Mouse (Mus musculus) forebrain, embryonic 13.5 days (tissue): ENCODE data around the gene Helz. TPM values are rescaled to one million over a fixed set of nuclear protein-coding genes. Genes with fewer than 3 reads are reported as not detected.

Source experiments
- ATAC-seq: fragments of 200-750 bp; cut with Nextera tagmentation; 2 replicates; pipeline ENCODE4 v1.8.0; 2017
- H3K27ac ChIP-seq: fragments of 300-500 bp; sonication (generic); 2 replicates; pipeline ENCODE4 v1.5.1; 2015; ENCODE audit warnings: inconsistent platforms, mild to moderate bottlenecking, moderate library complexity
- H3K27me3 ChIP-seq: fragments of 300-500 bp; sonication (generic); 2 replicates; pipeline ENCODE4 v1.6.1; 2015; ENCODE audit warnings: mild to moderate bottlenecking, inconsistent platforms
- H3K36me3 ChIP-seq: fragments of 300-500 bp; sonication (generic); 2 replicates; pipeline ENCODE4 v1.6.1; 2015; ENCODE audit warnings: mild to moderate bottlenecking, inconsistent platforms; ENCODE audit not compliant: poor library complexity, severe bottlenecking
- H3K4me1 ChIP-seq: fragments of 300-500 bp; sonication (generic); 2 replicates; pipeline ENCODE4 v1.6.1; 2015; ENCODE audit warnings: inconsistent platforms
- H3K4me2 ChIP-seq: fragments of 300-500 bp; sonication (generic); 2 replicates; pipeline ENCODE4 v1.6.1; 2015; ENCODE audit warnings: inconsistent platforms, mild to moderate bottlenecking, moderate library complexity
- H3K4me3 ChIP-seq: fragments of 300-500 bp; sonication (generic); 2 replicates; pipeline ENCODE4 v1.5.1; 2015; ENCODE audit warnings: mild to moderate bottlenecking, inconsistent platforms
- H3K9ac ChIP-seq: fragments of 300-500 bp; sonication (generic); 2 replicates; pipeline ENCODE4 v1.6.1; 2015; ENCODE audit warnings: mild to moderate bottlenecking, inconsistent platforms
- H3K9me3 ChIP-seq: fragments of 300-500 bp; sonication (generic); replicated peaks from 2 replicates; pipeline ENCODE4 v1.6.1; 2016; ENCODE audit warnings: inconsistent platforms
- WGBS: fragments of 180-500 bp; shearing (Covaris S2); methylation state at CpG from one replicate; pipeline ENCODE4 v1.1.7; 2015; 5-methylcytosine and 5-hydroxymethylcytosine counted together
- polyA plus RNA-seq: library from polyadenylated mRNA; unstranded; fragments of >200 nt; fragmentation: Nextera tagmentation; extraction: Ambion mirVana; gene quantifications from 2 replicates; pipeline ENCODE4 v1.2.1, GENCODE M21; 2015

Gene Helz
- polyA plus RNA-seq, 1 experiment from 2014 or later: 15.6 TPM

GRCm38 (mm10) chr11:107524966-107525365 is 22.8 kb upstream of the Helz start:
- WGBS: 74% methylated on average over 1 of the region's 1 CpGs
- Histone ChIP-seq H3K36me3 (no peaks in the 10 kb centered on the region), H3K4me1 (no peaks in the 10 kb centered on the region), H3K27me3 (no peaks in the 10 kb centered on the region), H3K4me3 (no peak overlapping the region), H3K9ac (no peak overlapping the region), H3K27ac (no peak overlapping the region), H3K4me2 (no peak overlapping the region), H3K9me3 (no peaks in the 10 kb centered on the region)
- no peak for ATAC-seq

GRCm38 (mm10) chr11:107527632-107528031 is 20.1 kb upstream of the Helz start:
- Histone ChIP-seq H3K4me3 (no peak overlapping the region), H3K9ac (no peak overlapping the region), H3K4me1 (no peaks in the 10 kb centered on the region), H3K9me3 (no peaks in the 10 kb centered on the region), H3K36me3 (no peaks in the 10 kb centered on the region), H3K27ac (no peak overlapping the region), H3K4me2 (no peak overlapping the region), H3K27me3 (no peaks in the 10 kb centered on the region)
- WGBS: 28% methylated on average over 3 of the region's 3 CpGs
- ATAC-seq: no peak

- Histone ChIP-seq H3K36me3 (no peaks in the 10 kb centered on the region), H3K9ac (no peak overlapping the region), H3K4me1 (no peaks in the 10 kb centered on the region), H3K4me3 (no peak overlapping the region), H3K27me3 (no peaks in the 10 kb centered on the region), H3K27ac (no peak overlapping the region), H3K9me3 (no peaks in the 10 kb centered on the region), H3K4me2 (no peak overlapping the region)
- WGBS: 52% methylated on average over 8 of the region's 8 CpGs
- ATAC-seq: no peak
These were observed 18.4 kb upstream of the Helz start for GRCm38 (mm10) chr11:107529320-107529719.

- no peak overlapping the region for H3K4me3 ChIP-seq
- no peak for ATAC-seq
- H3K9me3 ChIP-seq: no peaks in the 10 kb centered on the region
These were observed 16.3 kb upstream of the Helz start for GRCm38 (mm10) chr11:107531445-107531844.

GRCm38 (mm10) chr11:107532271-107532670 is 15.5 kb upstream of the Helz start:
- no peak for ATAC-seq
- no peaks in the 10 kb centered on the region for H3K36me3 ChIP-seq
- H3K27me3 ChIP-seq: no peaks in the 10 kb centered on the region
- no peak overlapping the region for H3K4me2 ChIP-seq
- H3K4me1 ChIP-seq: no peaks in the 10 kb centered on the region
- H3K27ac ChIP-seq: no peak overlapping the region
- no peaks in the 10 kb centered on the region for H3K9me3 ChIP-seq
- H3K4me3 ChIP-seq: no peak overlapping the region
- H3K9ac ChIP-seq: no peak overlapping the region
- WGBS: 48% methylated on average over 5 of the region's 5 CpGs

More at GRCm38 (mm10) chr11:107531445-107531844, 16.3 kb upstream of the Helz start:
- WGBS: 70% methylated on average over 4 of the region's 4 CpGs
- Histone ChIP-seq H3K4me1 (no peaks in the 10 kb centered on the region), H3K4me2 (no peak overlapping the region), H3K27me3 (no peaks in the 10 kb centered on the region), H3K36me3 (no peaks in the 10 kb centered on the region), H3K27ac (no peak overlapping the region), H3K9ac (no peak overlapping the region)

GRCm38 (mm10) chr11:107538994-107539393 is 8.7 kb upstream of the Helz start:
- Histone ChIP-seq H3K9ac (no peak overlapping the region), H3K4me1 (no peaks in the 10 kb centered on the region), H3K9me3 (no peaks in the 10 kb centered on the region), H3K36me3 (no peaks in the 10 kb centered on the region), H3K27me3 (no peaks in the 10 kb centered on the region), H3K27ac (no peak overlapping the region), H3K4me2 (no peak overlapping the region), H3K4me3 (no peak overlapping the region)
- WGBS: 91% methylated on average over 4 of the region's 4 CpGs
- ATAC-seq: no peak

- Histone ChIP-seq H3K27ac (no peak overlapping the region), H3K36me3 (no peaks in the 10 kb centered on the region), H3K27me3 (no peaks in the 10 kb centered on the region; the same call in 1 of the 2 replicates), H3K4me2 (no peak overlapping the region), H3K4me3 (no peak overlapping the region), H3K9ac (no peak overlapping the region), H3K4me1 (no peaks in the 10 kb centered on the region), H3K9me3 (no peaks in the 10 kb centered on the region)
- WGBS: 47% methylated on average over 1 of the region's 1 CpGs
- no peak for ATAC-seq
These were observed 7.4 kb upstream of the Helz start for GRCm38 (mm10) chr11:107540339-107540738.

GRCm38 (mm10) chr11:107545747-107546476 is 1.8 kb upstream of the Helz start:
- H3K36me3 ChIP-seq: peaks cover 15% of the 10 kb centered on the region; the same call in 1 of the 2 replicates
- no peaks in the 10 kb centered on the region; the same call in 1 of the 2 replicates for H3K27me3 ChIP-seq
- ATAC-seq: no peak
- H3K9ac ChIP-seq: no peak overlapping the region
- no peaks in the 10 kb centered on the region for H3K9me3 ChIP-seq
- 16% methylated on average over 13 of the region's 13 CpGs for WGBS
- no peak overlapping the region for H3K27ac ChIP-seq
- H3K4me3 ChIP-seq: peak overlapping the region; percentile 96
- H3K4me2 ChIP-seq: peak overlapping the region; percentile 100
- peaks cover 22% of the 10 kb centered on the region for H3K4me1 ChIP-seq

GRCm38 (mm10) chr11:107546667-107547301 is 946 bp upstream of the Helz start:
- Histone ChIP-seq H3K4me2 (peak overlapping the region; percentile 100), H3K9ac (peak overlapping the region; percentile 92), H3K4me1 (peaks cover 22% of the 10 kb centered on the region), H3K9me3 (no peaks in the 10 kb centered on the region), H3K4me3 (peak overlapping the region; percentile 96), H3K27ac (0 out of 2 replicates have a peak overlapping the region, but pooled peaks have one; percentile 48), H3K36me3 (peaks cover 22% of the 10 kb centered on the region), H3K27me3 (no peaks in the 10 kb centered on the region; the same call in 1 of the 2 replicates)
- WGBS: under 1% methylated on average over 37 of the region's 37 CpGs
- ATAC-seq: peak; percentile 57

- Histone ChIP-seq H3K27me3 (no peaks in the 10 kb centered on the region; the same call in 1 of the 2 replicates), H3K4me3 (peak overlapping the region; percentile 96), H3K9me3 (no peaks in the 10 kb centered on the region), H3K4me2 (peak overlapping the region; percentile 100), H3K27ac (peak overlapping the region; percentile 78), H3K36me3 (peaks cover 27% of the 10 kb centered on the region), H3K4me1 (peaks cover 22% of the 10 kb centered on the region), H3K9ac (peak overlapping the region; percentile 92)
- 7% methylated on average over 33 of the region's 39 CpGs for WGBS
- ATAC-seq: peak; percentile 53; the same call in 1 of the 2 replicates
These were observed 660 bp downstream of the Helz start for GRCm38 (mm10) chr11:107548204-107548975.

- Histone ChIP-seq H3K27me3 (no peaks in the 10 kb centered on the region), H3K36me3 (peaks cover 38% of the 10 kb centered on the region), H3K4me3 (no peak overlapping the region), H3K4me1 (no peaks in the 10 kb centered on the region), H3K27ac (no peak overlapping the region), H3K4me2 (no peak overlapping the region), H3K9me3 (no peaks in the 10 kb centered on the region), H3K9ac (no peak overlapping the region)
- ATAC-seq: no peak
- WGBS: 92% methylated on average over 5 of the region's 5 CpGs
These were observed 12.1 kb downstream of the Helz start for GRCm38 (mm10) chr11:107559874-107560273.

GRCm38 (mm10) chr11:107567431-107567830 is 19.7 kb downstream of the Helz start:
- Histone ChIP-seq H3K4me2 (no peak overlapping the region), H3K9ac (no peak overlapping the region), H3K36me3 (peaks cover 23% of the 10 kb centered on the region), H3K27ac (no peak overlapping the region), H3K4me3 (no peak overlapping the region), H3K4me1 (no peaks in the 10 kb centered on the region), H3K9me3 (no peaks in the 10 kb centered on the region), H3K27me3 (no peaks in the 10 kb centered on the region)
- no peak for ATAC-seq
- 94% methylated on average over 3 of the region's 3 CpGs for WGBS
